Mouse (Mus musculus): ENCODE results near the gene Mdm1. TPM values are rescaled to one million over a fixed set of nuclear protein-coding genes. Genes with fewer than 3 reads are reported as not detected.

The Mdm1 gene
- polyA plus RNA-seq, 1 experiment = 23.3 TPM

DNA sequence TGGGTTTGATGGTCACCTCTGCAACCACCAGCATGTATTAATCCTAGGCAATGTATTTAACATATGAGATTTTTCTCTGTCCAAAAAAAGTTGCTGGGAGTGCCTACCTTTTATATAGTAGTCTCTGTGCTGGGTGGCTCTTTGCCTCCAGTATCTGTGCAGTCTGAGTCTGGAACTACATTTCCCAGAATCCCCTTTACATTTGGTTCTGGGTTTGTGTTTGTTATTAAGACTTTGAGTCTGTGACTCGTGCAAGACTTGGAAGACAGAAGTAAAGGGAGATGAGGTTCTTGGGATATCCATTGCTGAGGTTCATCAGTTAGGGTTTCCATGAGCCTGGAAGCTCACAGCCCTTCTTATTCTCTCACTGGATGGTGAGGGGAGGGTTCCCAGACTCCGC, 11.6 kb upstream of the Mdm1 start:
- TF ChIP-seq CTCF (IDR thresholded peaks at IDR 0.05; ENCODE audit: borderline replicate concordance, control insufficient read depth, extremely low read depth, insufficient read depth, low read length, poor library complexity) (no peak), POLR2A (IDR thresholded peaks at IDR 0.05; ENCODE audit: control insufficient read depth, extremely low read depth, insufficient read depth, low read length, poor library complexity) (no peak)
- H3K27ac ChIP-seq (ENCODE audit: control insufficient read depth, insufficient read depth, low read length) = no peak overlapping the region
- H3K4me1 ChIP-seq (replicated peaks; ENCODE audit: control insufficient read depth, insufficient read depth, low read length) = no peaks in the 10 kb centered on the region
- DNase-seq = no peak
- no peak overlapping the region for H3K4me3 ChIP-seq (ENCODE audit: control insufficient read depth, insufficient read depth, low read length)
- H3K27me3 ChIP-seq (ENCODE audit: control insufficient read depth, insufficient read depth, low read length) = no peaks in the 10 kb centered on the region
- WGBS = 63% methylated on average over 2 of the region's 2 CpGs
- no peaks in the 10 kb centered on the region for H3K36me3 ChIP-seq (ENCODE audit: control insufficient read depth, insufficient read depth, low read length)

DNA sequence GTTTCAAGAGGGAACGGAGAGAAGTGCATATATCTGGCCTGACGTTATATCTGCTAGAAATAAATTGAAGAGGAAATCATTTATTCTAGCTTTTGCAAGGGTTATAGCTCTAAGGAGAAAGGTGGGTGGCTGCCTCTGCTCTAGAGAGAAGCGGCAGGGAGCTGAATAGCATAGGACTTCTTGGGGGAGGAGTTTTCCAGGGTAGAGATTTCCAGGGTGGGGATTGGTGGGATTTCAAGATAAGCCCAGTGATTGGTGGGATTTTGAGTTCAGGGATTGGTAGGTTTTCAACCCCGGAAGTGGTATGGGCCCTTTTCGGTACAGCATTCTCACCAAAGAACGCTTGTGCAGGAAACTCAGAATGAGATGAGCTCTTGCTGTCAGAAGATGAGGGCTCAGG, 8.6 kb upstream of the Mdm1 start:
- TF ChIP-seq CTCF (IDR thresholded peaks at IDR 0.05; ENCODE audit: borderline replicate concordance, control insufficient read depth, extremely low read depth, insufficient read depth, low read length, poor library complexity) (no peak), POLR2A (IDR thresholded peaks at IDR 0.05; ENCODE audit: control insufficient read depth, extremely low read depth, insufficient read depth, low read length, poor library complexity) (no peak)
- DNase-seq = no peak
- 90% methylated on average over 6 of the region's 6 CpGs for WGBS
- Histone ChIP-seq H3K4me1 (replicated peaks; ENCODE audit: control insufficient read depth, insufficient read depth, low read length) (no peaks in the 10 kb centered on the region; the same call in 1 of the 2 replicates), H3K4me3 (ENCODE audit: control insufficient read depth, insufficient read depth, low read length) (no peak overlapping the region), H3K27me3 (ENCODE audit: control insufficient read depth, insufficient read depth, low read length) (no peaks in the 10 kb centered on the region), H3K27ac (ENCODE audit: control insufficient read depth, insufficient read depth, low read length) (no peak overlapping the region), H3K36me3 (ENCODE audit: control insufficient read depth, insufficient read depth, low read length) (no peaks in the 10 kb centered on the region)

DNA sequence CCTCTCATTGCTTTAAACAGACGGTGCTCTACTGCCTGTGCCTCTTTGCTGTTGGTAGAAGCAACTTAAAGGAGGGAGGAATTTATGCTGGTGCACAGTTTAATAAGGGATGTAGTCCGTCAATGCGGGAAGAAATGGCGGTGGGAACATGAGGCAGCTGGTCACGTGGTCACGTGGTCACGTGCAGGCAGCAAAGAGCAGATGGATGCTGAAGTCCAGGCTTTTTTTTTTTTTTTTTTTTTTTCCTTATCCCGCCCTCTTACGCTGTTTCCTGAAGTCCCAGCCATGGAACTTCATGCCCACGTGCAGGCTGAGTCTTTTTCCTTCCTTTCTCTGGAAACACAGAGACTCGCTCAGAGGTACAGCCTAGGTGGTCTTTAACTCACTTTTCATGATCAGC, 3.1 kb upstream of the Mdm1 start:
- Histone ChIP-seq H3K4me3 (ENCODE audit: control insufficient read depth, insufficient read depth, low read length) (no peak overlapping the region), H3K36me3 (ENCODE audit: control insufficient read depth, insufficient read depth, low read length) (no peaks in the 10 kb centered on the region), H3K27me3 (ENCODE audit: control insufficient read depth, insufficient read depth, low read length) (no peaks in the 10 kb centered on the region), H3K4me1 (replicated peaks; ENCODE audit: control insufficient read depth, insufficient read depth, low read length) (peaks cover 4% of the 10 kb centered on the region; the same call in 1 of the 2 replicates), H3K27ac (ENCODE audit: control insufficient read depth, insufficient read depth, low read length) (no peak overlapping the region)
- TF ChIP-seq POLR2A (IDR thresholded peaks at IDR 0.05; ENCODE audit: control insufficient read depth, extremely low read depth, insufficient read depth, low read length, poor library complexity) (no peak), CTCF (IDR thresholded peaks at IDR 0.05; ENCODE audit: borderline replicate concordance, control insufficient read depth, extremely low read depth, insufficient read depth, low read length, poor library complexity) (no peak)
- 93% methylated on average over 11 of the region's 11 CpGs for WGBS
- DNase-seq = no peak

DNA sequence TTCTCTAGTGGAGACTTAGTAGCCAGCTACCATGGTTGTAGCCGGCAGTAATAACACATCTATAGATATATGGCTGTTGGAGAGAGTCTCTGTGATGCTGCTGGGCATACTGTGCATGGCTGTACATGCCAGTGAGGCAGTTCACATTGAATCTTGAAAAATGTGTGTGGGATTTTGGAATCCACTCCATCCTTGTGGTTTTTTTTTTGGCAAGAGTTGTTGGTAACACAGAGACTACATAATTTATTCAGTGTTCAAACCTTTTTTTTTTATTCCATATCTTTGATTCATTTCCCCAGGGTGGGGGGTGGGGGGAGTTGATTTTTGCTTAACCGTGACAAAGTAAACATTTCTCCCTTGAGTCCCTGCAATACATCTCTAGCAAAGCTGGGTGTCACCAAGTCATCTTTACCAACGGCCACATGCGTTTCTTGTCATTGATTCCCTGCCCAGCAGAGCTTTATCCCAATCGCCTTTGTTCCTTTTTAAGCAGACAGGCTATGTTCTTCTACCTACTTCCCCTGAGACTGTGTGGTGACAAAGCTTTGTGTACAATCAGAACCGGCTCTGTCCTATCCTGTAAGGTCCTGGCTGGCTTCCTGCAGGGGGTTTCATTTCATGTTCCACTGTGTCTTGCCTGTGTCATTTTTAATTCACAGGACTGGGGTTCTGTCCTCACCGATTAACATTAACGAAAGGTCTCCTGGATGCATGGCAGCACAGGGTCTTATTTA, 1.6 kb upstream of the Mdm1 start:
- Histone ChIP-seq H3K4me3 (ENCODE audit: control insufficient read depth, insufficient read depth, low read length) (no peak overlapping the region), H3K36me3 (ENCODE audit: control insufficient read depth, insufficient read depth, low read length) (no peaks in the 10 kb centered on the region), H3K27ac (ENCODE audit: control insufficient read depth, insufficient read depth, low read length) (no peak overlapping the region), H3K27me3 (ENCODE audit: control insufficient read depth, insufficient read depth, low read length) (no peaks in the 10 kb centered on the region), H3K4me1 (replicated peaks; ENCODE audit: control insufficient read depth, insufficient read depth, low read length) (peaks cover 4% of the 10 kb centered on the region; the same call in 1 of the 2 replicates)
- TF ChIP-seq CTCF (IDR thresholded peaks at IDR 0.05; ENCODE audit: borderline replicate concordance, control insufficient read depth, extremely low read depth, insufficient read depth, low read length, poor library complexity) = no peak
- no peak for TF ChIP-seq POLR2A (IDR thresholded peaks at IDR 0.05; ENCODE audit: control insufficient read depth, extremely low read depth, insufficient read depth, low read length, poor library complexity)
- no peak for DNase-seq
- 85% methylated on average over 8 of the region's 8 CpGs for WGBS

DNA sequence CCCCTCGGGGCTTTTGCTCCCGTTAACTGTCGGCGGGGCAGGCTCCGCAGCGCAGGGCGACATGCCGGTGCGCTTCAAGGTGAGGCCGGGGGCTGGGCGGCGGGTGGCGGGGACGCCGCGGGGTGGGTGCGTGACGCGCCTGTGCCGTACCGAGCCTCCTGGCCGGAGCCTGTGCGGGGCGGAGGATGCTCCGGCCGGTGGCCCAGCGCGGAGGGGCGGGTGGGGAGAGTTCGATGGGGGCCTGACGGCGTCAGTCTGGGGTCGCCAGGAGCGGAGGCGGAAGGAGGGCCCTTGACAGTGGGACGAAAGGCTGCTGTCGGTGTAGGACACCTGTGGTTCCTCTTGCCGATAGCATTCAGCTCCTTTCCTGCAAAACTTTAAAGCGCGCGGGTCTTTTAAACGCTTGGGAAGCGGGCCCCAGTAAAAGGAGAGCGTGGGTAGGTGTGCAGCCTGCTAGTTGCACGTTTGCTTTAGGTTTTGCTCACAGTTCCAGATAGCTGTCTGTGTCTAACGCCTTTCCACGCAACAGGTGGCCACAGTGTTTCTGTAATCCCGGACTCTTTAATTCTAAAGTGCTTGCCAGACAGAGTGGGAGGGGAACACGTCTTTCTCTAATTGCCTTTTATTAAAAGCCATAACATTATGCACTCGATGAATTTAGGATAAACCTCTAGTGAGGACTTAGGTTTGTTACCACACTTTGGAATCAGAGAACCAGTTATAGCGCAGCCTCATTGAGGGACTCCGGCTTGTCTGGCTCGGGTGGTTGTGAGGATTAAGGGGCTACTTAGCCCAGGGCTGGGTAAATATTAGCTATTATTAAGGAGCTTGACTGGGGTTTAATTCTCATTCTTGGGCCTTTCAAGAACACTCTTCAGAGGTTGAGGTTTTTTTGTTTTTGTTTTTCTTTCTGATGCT, 532 bp downstream of the Mdm1 start:
- DNase-seq = no peak
- Histone ChIP-seq H3K36me3 (ENCODE audit: control insufficient read depth, insufficient read depth, low read length) (peaks cover 7% of the 10 kb centered on the region), H3K27ac (ENCODE audit: control insufficient read depth, insufficient read depth, low read length) (no peak overlapping the region; the same call in 1 of the 2 replicates), H3K27me3 (ENCODE audit: control insufficient read depth, insufficient read depth, low read length) (no peaks in the 10 kb centered on the region), H3K4me1 (replicated peaks; ENCODE audit: control insufficient read depth, insufficient read depth, low read length) (peaks cover 4% of the 10 kb centered on the region; the same call in 1 of the 2 replicates), H3K4me3 (ENCODE audit: control insufficient read depth, insufficient read depth, low read length) (peak overlapping the region; percentile 56)
- TF ChIP-seq POLR2A (IDR thresholded peaks at IDR 0.05; ENCODE audit: control insufficient read depth, extremely low read depth, insufficient read depth, low read length, poor library complexity) (no peak), CTCF (IDR thresholded peaks at IDR 0.05; ENCODE audit: borderline replicate concordance, control insufficient read depth, extremely low read depth, insufficient read depth, low read length, poor library complexity) (no peak; the same call in 1 of the 2 replicates)
- WGBS = 6% methylated on average over 53 of the region's 53 CpGs

DNA sequence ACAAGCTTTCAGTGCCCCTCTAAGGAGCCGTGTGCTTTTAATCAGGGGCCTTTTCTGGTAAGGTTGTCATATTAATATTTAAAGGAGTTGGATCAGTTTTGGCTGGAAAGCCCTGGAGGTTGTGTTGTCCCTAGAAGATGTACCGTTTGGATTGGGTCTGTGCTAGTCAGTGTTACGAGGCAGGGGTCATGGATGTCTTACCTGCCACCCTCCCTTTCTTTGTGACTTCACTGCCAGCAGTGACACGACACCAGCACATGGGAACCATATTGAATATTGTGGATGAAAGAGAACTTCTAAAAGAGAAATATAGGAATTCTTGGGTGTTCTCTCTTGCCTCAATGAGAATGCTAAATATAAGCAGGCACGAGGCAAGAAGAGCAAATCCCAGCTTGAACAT, 7.8 kb downstream of the Mdm1 start:
- Histone ChIP-seq H3K36me3 (ENCODE audit: control insufficient read depth, insufficient read depth, low read length) (peaks cover 31% of the 10 kb centered on the region), H3K4me3 (ENCODE audit: control insufficient read depth, insufficient read depth, low read length) (no peak overlapping the region), H3K27ac (ENCODE audit: control insufficient read depth, insufficient read depth, low read length) (no peak overlapping the region), H3K27me3 (ENCODE audit: control insufficient read depth, insufficient read depth, low read length) (no peaks in the 10 kb centered on the region), H3K4me1 (replicated peaks; ENCODE audit: control insufficient read depth, insufficient read depth, low read length) (no peaks in the 10 kb centered on the region)
- DNase-seq = no peak
- no peak for TF ChIP-seq CTCF (IDR thresholded peaks at IDR 0.05; ENCODE audit: borderline replicate concordance, control insufficient read depth, extremely low read depth, insufficient read depth, low read length, poor library complexity)
- TF ChIP-seq POLR2A (IDR thresholded peaks at IDR 0.05; ENCODE audit: control insufficient read depth, extremely low read depth, insufficient read depth, low read length, poor library complexity) = no peak
- 95% methylated on average over 5 of the region's 5 CpGs for WGBS

Data from thymus, adult 2 months (tissue).